Mouse (Mus musculus) heart, embryonic 11.5 days (tissue): ENCODE data around the gene Stk38. TPM values are rescaled to one million over a fixed set of nuclear protein-coding genes. Genes with fewer than 3 reads are reported as not detected.

Experiments used
- ATAC-seq: fragments of 200-750 bp; cut with Nextera tagmentation; replicated peaks from 2 replicates; pipeline ENCODE4 v1.8.0; 2017; ENCODE audit warnings: moderate library complexity; ENCODE audit not compliant: insufficient number of reproducible peaks, low FRiP score, low TSS enrichment
- H3K27ac ChIP-seq: fragments of 300-500 bp; sonication (generic); 2 replicates; pipeline ENCODE4 v1.5.1; 2014; ENCODE audit warnings: mild to moderate bottlenecking, low read depth, low read length
- H3K27me3 ChIP-seq: fragments of 300-500 bp; sonication (generic); 2 replicates; pipeline ENCODE4 v1.6.1; 2014; ENCODE audit warnings: mild to moderate bottlenecking, low read length, mixed read lengths; ENCODE audit not compliant: control insufficient read depth, insufficient read depth
- H3K36me3 ChIP-seq: fragments of 300-500 bp; sonication (generic); 2 replicates; pipeline ENCODE4 v1.6.1; 2014; ENCODE audit warnings: mild to moderate bottlenecking, low read length, moderate library complexity, mixed read lengths; ENCODE audit not compliant: control insufficient read depth, insufficient read depth
- H3K4me1 ChIP-seq: fragments of 300-500 bp; sonication (generic); 2 replicates; pipeline ENCODE4 v1.6.1; 2014; ENCODE audit warnings: low read length; ENCODE audit not compliant: control insufficient read depth, insufficient read depth
- H3K4me2 ChIP-seq: fragments of 300-500 bp; sonication (generic); 2 replicates; pipeline ENCODE4 v1.6.1; 2014; ENCODE audit warnings: mild to moderate bottlenecking, moderate library complexity
- H3K4me3 ChIP-seq: fragments of 300-500 bp; sonication (generic); 2 replicates; pipeline ENCODE4 v1.5.1; 2014; ENCODE audit warnings: low read depth, low read length
- H3K9ac ChIP-seq: fragments of 300-500 bp; sonication (generic); 2 replicates; pipeline ENCODE4 v1.6.1; 2014; ENCODE audit warnings: mild to moderate bottlenecking, low read depth, low read length, moderate library complexity
- H3K9me3 ChIP-seq: fragments of 300-500 bp; sonication (generic); replicated peaks from 2 replicates; pipeline ENCODE4 v1.6.1; 2016; ENCODE audit warnings: low read length; ENCODE audit not compliant: control insufficient read depth
- WGBS: fragments of 180-500 bp; shearing (Covaris S2); extraction: QIAGEN DNeasy Blood & Tissue Kit; methylation state at CpG from one replicate; pipeline ENCODE4 v1.1.7; 2014; ENCODE audit not compliant: insufficient replicate concordance; 5-methylcytosine and 5-hydroxymethylcytosine counted together
- polyA plus RNA-seq: library from polyadenylated mRNA; unstranded; fragments of >200 nt; fragmentation: Nextera tagmentation; extraction: Ambion mirVana; gene quantifications from 2 replicates; pipeline ENCODE4 v1.2.1, GENCODE M21; 2014

The Stk38 gene
- polyA plus RNA-seq, 1 experiment from 2014 or later = 92.7 TPM

DNA sequence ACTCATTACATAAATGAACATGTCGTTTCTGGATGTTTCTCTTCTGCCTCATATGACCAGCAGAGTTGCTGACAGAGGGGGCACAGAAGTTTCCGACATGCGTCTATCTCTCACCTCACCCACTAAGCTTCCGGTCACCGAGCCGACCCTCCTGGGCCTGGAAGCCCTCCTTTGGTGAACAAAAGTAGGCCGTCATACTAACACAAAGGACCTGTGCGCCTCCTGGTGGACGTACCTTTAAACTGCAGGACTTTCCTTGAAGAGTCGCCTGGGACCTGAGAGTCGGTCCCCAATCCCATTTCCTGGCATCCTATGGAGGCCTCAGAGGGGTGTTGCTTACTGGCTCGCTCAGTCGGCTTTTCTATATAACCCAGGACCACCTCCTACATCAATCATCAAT lies 81.4 kb downstream of the Stk38 start:
- Histone ChIP-seq H3K9me3 (no peaks in the 10 kb centered on the region), H3K36me3 (no peaks in the 10 kb centered on the region), H3K4me1 (peaks cover 3% of the 10 kb centered on the region), H3K4me2 (no peak overlapping the region; the same call in 1 of the 2 replicates), H3K4me3 (no peak overlapping the region), H3K27me3 (no peaks in the 10 kb centered on the region), H3K9ac (no peak overlapping the region), H3K27ac (no peak overlapping the region)
- WGBS = 13% methylated on average over 13 of the region's 13 CpGs
- ATAC-seq = no peak

DNA sequence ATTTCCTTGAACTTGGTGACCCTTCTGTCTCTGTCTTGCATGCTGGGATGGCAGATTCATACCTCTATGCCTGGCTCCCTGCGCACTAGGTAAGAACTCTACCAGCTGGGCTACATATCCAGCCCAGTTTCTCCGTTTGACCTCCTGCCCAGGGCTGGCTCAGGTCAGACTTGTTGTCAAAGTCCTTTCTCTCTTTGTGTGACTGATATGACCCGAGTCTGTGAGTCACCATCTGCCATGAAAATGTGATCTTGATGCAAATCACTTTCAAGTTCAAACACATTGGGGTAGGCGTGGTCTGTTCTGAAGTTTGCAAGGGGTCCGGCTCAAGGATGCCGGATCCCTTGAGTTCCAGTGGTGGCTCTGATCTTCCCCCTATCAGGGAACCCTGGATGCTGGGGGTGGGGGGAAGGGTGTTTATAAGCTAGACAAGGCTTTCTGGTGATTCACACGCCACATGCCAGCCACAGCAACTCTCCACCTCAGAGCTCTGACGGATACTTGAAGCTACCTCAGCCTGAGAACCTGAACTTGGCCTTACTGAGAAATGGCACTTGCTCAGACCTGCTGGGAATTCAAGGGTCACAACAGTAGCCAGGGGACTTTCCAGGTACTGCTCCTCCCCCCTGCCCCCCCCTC lies 82.7 kb downstream of the Stk38 start:
- no peaks in the 10 kb centered on the region for H3K36me3 ChIP-seq
- peaks cover 5% of the 10 kb centered on the region; the same call in 1 of the 2 replicates for H3K4me1 ChIP-seq
- no peak overlapping the region for H3K4me3 ChIP-seq
- no peak overlapping the region for H3K4me2 ChIP-seq
- WGBS = 78% methylated on average over 8 of the region's 8 CpGs
- no peaks in the 10 kb centered on the region for H3K9me3 ChIP-seq
- no peak overlapping the region for H3K9ac ChIP-seq
- ATAC-seq = no peak
- H3K27me3 ChIP-seq = no peaks in the 10 kb centered on the region
- H3K27ac ChIP-seq = no peak overlapping the region

DNA sequence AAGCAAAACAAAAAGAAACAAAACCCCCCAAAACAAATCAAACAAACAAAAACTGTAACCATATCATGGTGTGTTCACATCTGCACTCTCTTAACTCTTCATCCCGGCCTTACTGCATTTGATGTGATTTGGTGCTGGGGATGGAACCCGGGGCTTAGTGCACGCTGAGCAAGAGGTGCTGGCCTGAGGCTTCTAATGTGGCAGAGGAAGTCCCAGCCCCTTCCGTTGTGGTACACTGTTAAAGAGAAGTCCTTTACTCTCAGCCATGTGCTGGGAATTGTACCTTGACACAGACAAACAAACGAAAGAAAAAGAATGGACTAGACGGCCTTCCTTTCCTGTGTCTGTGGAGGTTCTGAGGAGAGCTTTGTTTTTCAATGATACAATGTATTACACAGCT lies 85.7 kb downstream of the Stk38 start:
- ATAC-seq = no peak
- no peaks in the 10 kb centered on the region for H3K36me3 ChIP-seq
- H3K4me1 ChIP-seq = peaks cover 4% of the 10 kb centered on the region; the same call in 1 of the 2 replicates
- H3K4me3 ChIP-seq = no peak overlapping the region
- no peak overlapping the region for H3K27ac ChIP-seq
- no peak overlapping the region for H3K4me2 ChIP-seq
- no peaks in the 10 kb centered on the region for H3K9me3 ChIP-seq
- WGBS = 53% methylated on average over 6 of the region's 6 CpGs
- H3K27me3 ChIP-seq = no peaks in the 10 kb centered on the region
- no peak overlapping the region for H3K9ac ChIP-seq

DNA sequence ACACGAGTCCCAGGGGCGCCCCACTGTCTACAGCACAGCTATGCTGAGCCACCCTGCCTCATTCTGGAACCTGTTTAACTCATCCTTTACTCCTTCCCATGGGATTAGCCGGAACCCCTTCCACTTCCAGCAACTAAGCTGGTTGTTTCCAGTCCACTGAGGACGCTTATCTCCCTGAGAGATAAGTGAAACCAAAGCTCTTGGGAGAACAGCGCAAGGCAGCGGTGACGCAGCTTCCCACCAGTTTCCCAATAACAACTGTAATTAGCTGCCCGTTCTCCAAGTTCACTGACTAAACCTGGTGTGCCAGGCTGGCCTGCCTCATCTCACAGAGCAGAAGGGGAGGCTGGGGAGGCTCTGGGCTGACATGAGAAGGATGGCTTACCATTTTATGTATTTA lies 86.7 kb downstream of the Stk38 start:
- Histone ChIP-seq H3K36me3 (no peaks in the 10 kb centered on the region), H3K9ac (no peak overlapping the region), H3K9me3 (no peaks in the 10 kb centered on the region), H3K4me3 (no peak overlapping the region), H3K4me1 (peaks cover 4% of the 10 kb centered on the region; the same call in 1 of the 2 replicates), H3K27me3 (no peaks in the 10 kb centered on the region), H3K4me2 (peak overlapping the region; percentile 5; the same call in 1 of the 2 replicates), H3K27ac (no peak overlapping the region)
- WGBS = 25% methylated on average over 8 of the region's 8 CpGs
- no peak for ATAC-seq

Other genes starting within 250 kb of the Stk38 start
- 2.6 and 2.9 TPM in 2 replicates for gene Mapk13, start 238.7 kb downstream of the Stk38 start, polyA plus RNA-seq
- gene Brpf3, start 206.9 kb downstream of the Stk38 start, polyA plus RNA-seq = 12.1 and 13.4 TPM in 2 replicates
- 0.06 TPM in 1 of 2 replicates, not detected in the other for gene Pnpla1, start 149.6 kb downstream of the Stk38 start, polyA plus RNA-seq
- 0.06 TPM in 1 of 2 replicates, not detected in the other for gene 4930539E08Rik, start 92.7 kb downstream of the Stk38 start, polyA plus RNA-seq
- gene Pxt1, start 64.2 kb downstream of the Stk38 start, polyA plus RNA-seq = 0.21 TPM in 1 of 2 replicates, not detected in the other
- 60.0 and 69.6 TPM in 2 replicates for gene Kctd20, start 56.0 kb downstream of the Stk38 start, polyA plus RNA-seq
- 420 and 433 TPM in 2 replicates for gene Srsf3, start 24.6 kb upstream of the Stk38 start, polyA plus RNA-seq
- 39.3 TPM in 2 replicates for gene Cdkn1a, start 83.0 kb upstream of the Stk38 start, polyA plus RNA-seq
- 0.20 TPM in 1 of 2 replicates, not detected in the other for gene Rab44, start 106.2 kb upstream of the Stk38 start, polyA plus RNA-seq
- gene Cpne5, start 230.2 kb upstream of the Stk38 start, polyA plus RNA-seq = 24.0 and 28.8 TPM in 2 replicates